Mouse (Mus musculus) heart, postnatal 0 days (tissue): Measurements from ENCODE around the gene Tenm2. TPM values are rescaled to one million over a fixed set of nuclear protein-coding genes. Genes with fewer than 3 reads are reported as not detected.

Experiments
- ATAC-seq: fragments of 200-750 bp; cut with Nextera tagmentation; 2 replicates; pipeline ENCODE4 v1.8.0; 2017; ENCODE audit warnings: low read depth, moderate number of reproducible peaks, moderate library complexity; ENCODE audit not compliant: insufficient read depth
- DNase-seq: peaks from one replicate; pipeline ENCODE4 v3.0.0-alpha.2; 2016; ENCODE audit warnings: low spot score
- H3K27ac ChIP-seq: fragments of 300-500 bp; sonication (generic); 2 replicates; pipeline ENCODE4 v1.5.1; 2014; ENCODE audit warnings: low read depth, mild to moderate bottlenecking
- H3K27me3 ChIP-seq: fragments of 300-500 bp; sonication (generic); 2 replicates; pipeline ENCODE4 v1.6.1; 2014; ENCODE audit warnings: low read length, mixed read lengths; ENCODE audit not compliant: control insufficient read depth, insufficient read depth
- H3K36me3 ChIP-seq: fragments of 300-500 bp; sonication (generic); replicated peaks from 2 replicates; pipeline ENCODE4 v1.6.1; 2014; ENCODE audit warnings: low read length, mixed read lengths; ENCODE audit not compliant: control insufficient read depth, insufficient read depth
- H3K4me1 ChIP-seq: fragments of 300-500 bp; sonication (generic); 2 replicates; pipeline ENCODE4 v1.6.1; 2014; ENCODE audit warnings: antibody characterized with exemption; ENCODE audit not compliant: control insufficient read depth, insufficient read depth
- H3K4me2 ChIP-seq: fragments of 300-500 bp; sonication (generic); 2 replicates; pipeline ENCODE4 v1.6.1; 2014; ENCODE audit warnings: low read depth, mild to moderate bottlenecking, low read length, moderate library complexity
- H3K4me3 ChIP-seq: fragments of 300-500 bp; sonication (generic); 2 replicates; pipeline ENCODE4 v1.5.1; 2014; ENCODE audit warnings: low read depth, low read length
- H3K9ac ChIP-seq: fragments of 300-500 bp; sonication (generic); replicated peaks from 2 replicates; pipeline ENCODE4 v1.6.1; 2014; ENCODE audit warnings: low read depth, low read length, mixed read lengths
- H3K9me3 ChIP-seq: fragments of 300-500 bp; sonication (generic); replicated peaks from 2 replicates; pipeline ENCODE4 v1.6.1; 2016; ENCODE audit warnings: low read length; ENCODE audit not compliant: control insufficient read depth
- CTCF ChIP-seq: IDR thresholded peaks from 2 replicates; pipeline ENCODE4 v1.5.1; 2016; ENCODE audit warnings: antibody characterized with exemption, control low read depth, low read depth
- EP300 ChIP-seq: IDR thresholded peaks from 2 replicates; pipeline ENCODE4 v1.6.1; 2016; ENCODE audit warnings: antibody characterized with exemption, low read depth
- WGBS: fragments of 180-500 bp; shearing (Covaris S2); extraction: QIAGEN DNeasy Blood & Tissue Kit; methylation state at CpG from one replicate; pipeline ENCODE4 v1.1.7; 2014; 5-methylcytosine and 5-hydroxymethylcytosine counted together
- polyA plus RNA-seq: library from polyadenylated mRNA; unstranded; fragments of >200 nt; fragmentation: Nextera tagmentation; extraction: Ambion mirVana; gene quantifications from 2 replicates; pipeline ENCODE4 v1.2.1, GENCODE M21; 2015
- total RNA-seq: library from RNA; depleted of rRNA; stranded (reverse); fragments of >200 nt; gene quantifications from 2 replicates; pipeline ENCODE4 v1.2.3, GENCODE M21; 2014; ENCODE audit warnings: low replicate concordance

Gene Tenm2
- total and polyA plus RNA-seq, 2 experiments from 2014 or later = 0.14 to 0.95 TPM

- WGBS = 2% methylated on average over 44 of the region's 47 CpGs
- H3K27me3 ChIP-seq = peaks cover 29% of the 10 kb centered on the region
- H3K4me2 ChIP-seq = peak within 1 kb of the TSS; percentile 100
- peak within 1 kb of the TSS; percentile 57 for H3K9ac ChIP-seq
- no peaks in the 10 kb centered on the region for H3K4me1 ChIP-seq
- no peak for DNase-seq
- H3K27ac ChIP-seq = no peak within 1 kb of the TSS
- TF ChIP-seq EP300 = no peak
- no peak for TF ChIP-seq CTCF
- no peaks in the 10 kb centered on the region for H3K36me3 ChIP-seq
- H3K4me3 ChIP-seq = peak within 1 kb of the TSS; percentile 74
- H3K9me3 ChIP-seq = no peaks in the 10 kb centered on the region
- 0 out of 2 replicates have a peak, but pooled peaks have one; percentile 34 for ATAC-seq
Measured at GRCm38 (mm10) chr11:35980411-35980917, 1255.3 kb downstream of the Tenm2 start, which contains the start of gene Wwc1. Gene Wwc1, minus strand, starts transcription at chr11:35980527.

- ATAC-seq (peak; percentile 50), DNase-seq (no peak)
- WGBS = 1% methylated on average over 57 of the region's 66 CpGs
- Histone ChIP-seq H3K36me3 (no peaks in the 10 kb centered on the region), H3K4me3 (peak overlapping the region; percentile 74), H3K9me3 (no peaks in the 10 kb centered on the region), H3K4me2 (peak overlapping the region; percentile 100), H3K4me1 (no peaks in the 10 kb centered on the region), H3K9ac (peak overlapping the region; percentile 57), H3K27ac (no peak overlapping the region), H3K27me3 (peaks cover 29% of the 10 kb centered on the region)
- TF ChIP-seq EP300 (no peak), CTCF (no peak)
Measured at GRCm38 (mm10) chr11:35979733-35980410, 1255.9 kb downstream of the Tenm2 start.

GRCm38 (mm10) chr11:35979266-35979732 is 1256.5 kb downstream of the Tenm2 start:
- no peak for TF ChIP-seq EP300
- TF ChIP-seq CTCF = no peak
- ATAC-seq = 0 out of 2 replicates have a peak, but pooled peaks have one; percentile 20
- Histone ChIP-seq H3K27me3 (peaks cover 29% of the 10 kb centered on the region), H3K27ac (no peak overlapping the region), H3K9me3 (no peaks in the 10 kb centered on the region), H3K4me2 (peak overlapping the region; percentile 100), H3K36me3 (no peaks in the 10 kb centered on the region), H3K9ac (0 out of 2 replicates have a peak overlapping the region, but pooled peaks have one; percentile 57), H3K4me3 (peak overlapping the region; percentile 74), H3K4me1 (no peaks in the 10 kb centered on the region)
- no peak for DNase-seq
- 3% methylated on average over 11 of the region's 12 CpGs for WGBS

GRCm38 (mm10) chr11:35977796-35978195 is 1258.0 kb downstream of the Tenm2 start:
- H3K4me3 ChIP-seq = no peak overlapping the region

GRCm38 (mm10) chr11:35977096-35977495 is 1258.7 kb downstream of the Tenm2 start:
- Histone ChIP-seq H3K27me3 (peaks cover 28% of the 10 kb centered on the region), H3K4me1 (no peaks in the 10 kb centered on the region), H3K9ac (no peak overlapping the region), H3K36me3 (no peaks in the 10 kb centered on the region), H3K4me3 (no peak overlapping the region), H3K9me3 (no peaks in the 10 kb centered on the region), H3K27ac (no peak overlapping the region), H3K4me2 (no peak overlapping the region)
- 76% methylated on average over 6 of the region's 6 CpGs for WGBS
- ATAC-seq (no peak), DNase-seq (no peak)
- TF ChIP-seq EP300 (no peak), CTCF (no peak)

More at GRCm38 (mm10) chr11:35977796-35978195, 1258.0 kb downstream of the Tenm2 start:
- no peaks in the 10 kb centered on the region for H3K9me3 ChIP-seq
- no peaks in the 10 kb centered on the region for H3K36me3 ChIP-seq
- H3K9ac ChIP-seq = no peak overlapping the region
- H3K4me2 ChIP-seq = no peak overlapping the region
- H3K27ac ChIP-seq = no peak overlapping the region
- no peaks in the 10 kb centered on the region for H3K4me1 ChIP-seq
- TF ChIP-seq CTCF (no peak), EP300 (no peak)
- WGBS = 83% methylated on average over 3 of the region's 3 CpGs
- no peak for DNase-seq
- ATAC-seq = no peak
- peaks cover 29% of the 10 kb centered on the region for H3K27me3 ChIP-seq
